Mouse (Mus musculus): ENCODE measurements around the gene Orc2. TPM values are rescaled to one million over a fixed set of nuclear protein-coding genes. Genes with fewer than 3 reads are reported as not detected.
A peak's percentile ranks its signal among the peaks of the same experiment; 100 is the strongest.

Orc2 gene
- 27.6 and 31.0 TPM in 2 replicates for polyA plus RNA-seq (2014; fragmentation: Nextera tagmentation; extraction: Ambion mirVana)

DNA sequence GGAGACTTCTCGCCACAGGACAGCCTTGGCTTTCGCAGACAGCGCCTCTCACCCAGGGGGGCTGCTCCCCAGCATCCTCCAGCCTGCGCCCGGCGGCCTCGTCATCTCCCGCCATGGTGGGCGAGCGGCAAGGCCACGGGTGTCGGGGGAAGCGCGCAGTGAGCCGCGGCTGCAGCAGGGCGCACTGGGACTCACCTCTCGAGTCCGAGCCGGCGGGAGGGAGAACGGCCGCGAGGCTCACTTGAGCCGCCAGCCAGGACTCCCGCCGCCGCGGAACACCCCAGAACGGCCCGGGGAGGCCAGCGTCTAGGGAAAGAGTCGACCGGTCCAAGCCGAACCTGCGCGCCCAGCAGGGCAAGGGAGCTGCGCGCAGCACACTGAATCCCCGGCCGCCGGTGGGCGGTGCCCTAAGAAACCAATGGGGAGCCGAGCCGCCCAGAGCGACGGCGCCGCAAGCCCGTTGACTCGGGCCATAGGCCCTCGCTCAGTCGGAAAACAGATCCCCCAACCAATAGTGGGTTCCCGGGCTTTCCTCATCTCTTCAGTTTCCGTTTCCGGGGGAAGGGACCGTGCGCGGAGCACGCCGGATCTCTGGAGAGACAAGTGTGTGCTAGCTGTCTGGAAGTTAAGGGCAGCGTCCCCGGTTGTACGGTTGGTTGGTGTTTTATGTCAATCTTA, at the start of gene Orc2:
TSS of gene Orc2 (minus strand) at position 533 of the 678 bp plus-strand sequence.
- peak; percentile 88 for DNase-seq (ENCODE audit: low spot score)
- Histone ChIP-seq H3K4me1 (replicated peaks; ENCODE audit: control insufficient read depth, insufficient read depth, low read length) (peaks cover 9% of the 10 kb centered on the region), H3K4me3 (ENCODE audit: low read depth, low read length) (peak within 1 kb of the TSS; percentile 91), H3K9ac (ENCODE audit: low read length) (peak within 1 kb of the TSS; percentile 62), H3K27me3 (replicated peaks; ENCODE audit: control insufficient read depth, insufficient read depth, low read length) (no peaks in the 10 kb centered on the region), H3K4me2 (ENCODE audit: low read length) (peak within 1 kb of the TSS; percentile 95), H3K27ac (ENCODE audit: low read depth) (peak within 1 kb of the TSS; percentile 81), H3K36me3 (ENCODE audit: control insufficient read depth, insufficient read depth, low read length) (peaks cover 14% of the 10 kb centered on the region), H3K9me3 (ENCODE audit: control insufficient read depth, low read length) (peaks cover 28% of the 10 kb centered on the region)
- WGBS = under 1% methylated on average over 64 of the region's 64 CpGs
- ATAC-seq (replicated peaks; ENCODE audit: low FRiP score, low TSS enrichment, low read depth) = peak; percentile 99

DNA sequence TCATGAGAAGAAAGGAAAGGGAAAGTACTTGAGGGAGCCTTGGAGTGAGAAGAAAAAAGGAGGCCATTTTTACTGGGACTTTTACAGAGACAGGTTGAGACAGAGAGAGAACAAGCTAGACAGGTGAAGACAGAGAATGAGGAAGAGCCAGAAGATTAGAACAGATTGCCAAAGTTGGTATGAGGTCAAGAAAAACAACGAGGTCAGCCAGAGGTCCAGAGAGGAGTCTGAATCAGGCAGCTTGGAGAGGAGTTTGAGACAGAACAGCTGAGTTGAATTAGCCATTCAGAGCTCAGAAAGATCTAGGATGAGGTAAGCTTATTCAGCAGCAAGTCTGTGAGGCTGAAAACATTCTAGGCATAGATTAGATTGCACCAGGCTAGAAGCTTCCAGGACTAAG, 36.5 kb upstream of the Orc2 start:
- WGBS = 61% methylated on average over 1 of the region's 1 CpGs
- ATAC-seq (replicated peaks; ENCODE audit: low FRiP score, low TSS enrichment, low read depth) (no peak), DNase-seq (ENCODE audit: low spot score) (no peak)
- Histone ChIP-seq H3K4me1 (replicated peaks; ENCODE audit: control insufficient read depth, insufficient read depth, low read length) (no peaks in the 10 kb centered on the region), H3K36me3 (ENCODE audit: control insufficient read depth, insufficient read depth, low read length) (peaks cover 61% of the 10 kb centered on the region), H3K9me3 (ENCODE audit: control insufficient read depth, low read length) (no peaks in the 10 kb centered on the region), H3K4me2 (ENCODE audit: low read length) (no peak overlapping the region), H3K27me3 (replicated peaks; ENCODE audit: control insufficient read depth, insufficient read depth, low read length) (no peaks in the 10 kb centered on the region), H3K27ac (ENCODE audit: low read depth) (no peak overlapping the region), H3K9ac (ENCODE audit: low read length) (no peak overlapping the region), H3K4me3 (ENCODE audit: low read depth, low read length) (no peak overlapping the region)

DNA sequence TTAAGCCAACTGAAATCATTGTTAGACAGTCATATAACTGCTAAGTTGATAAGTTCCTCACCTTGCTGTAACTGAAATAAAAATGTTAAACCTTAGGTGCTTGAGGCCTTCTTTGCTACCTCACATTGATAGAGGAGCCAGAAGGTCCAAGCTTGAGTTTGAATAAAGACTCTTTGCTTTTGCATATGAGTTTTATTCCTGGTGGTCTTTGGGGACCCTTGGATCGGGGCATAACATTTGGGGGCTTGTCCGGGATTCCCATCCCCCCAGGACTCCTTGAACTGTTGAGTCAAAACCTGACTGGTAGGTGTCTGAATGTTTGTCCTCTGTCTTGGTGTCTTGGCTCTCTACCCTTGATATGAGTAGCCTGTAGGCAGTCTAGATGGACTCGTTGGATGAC, 2.3 kb upstream of the Orc2 start:
- Histone ChIP-seq H3K9me3 (ENCODE audit: control insufficient read depth, low read length) (peaks cover 33% of the 10 kb centered on the region), H3K27ac (ENCODE audit: low read depth) (no peak overlapping the region), H3K4me3 (ENCODE audit: low read depth, low read length) (no peak overlapping the region), H3K4me2 (ENCODE audit: low read length) (no peak overlapping the region), H3K36me3 (ENCODE audit: control insufficient read depth, insufficient read depth, low read length) (no peaks in the 10 kb centered on the region), H3K4me1 (replicated peaks; ENCODE audit: control insufficient read depth, insufficient read depth, low read length) (peaks cover 9% of the 10 kb centered on the region), H3K9ac (ENCODE audit: low read length) (no peak overlapping the region), H3K27me3 (replicated peaks; ENCODE audit: control insufficient read depth, insufficient read depth, low read length) (no peaks in the 10 kb centered on the region)
- DNase-seq (ENCODE audit: low spot score) (no peak), ATAC-seq (replicated peaks; ENCODE audit: low FRiP score, low TSS enrichment, low read depth) (no peak)
- WGBS = 95% methylated on average over 3 of the region's 3 CpGs

DNA sequence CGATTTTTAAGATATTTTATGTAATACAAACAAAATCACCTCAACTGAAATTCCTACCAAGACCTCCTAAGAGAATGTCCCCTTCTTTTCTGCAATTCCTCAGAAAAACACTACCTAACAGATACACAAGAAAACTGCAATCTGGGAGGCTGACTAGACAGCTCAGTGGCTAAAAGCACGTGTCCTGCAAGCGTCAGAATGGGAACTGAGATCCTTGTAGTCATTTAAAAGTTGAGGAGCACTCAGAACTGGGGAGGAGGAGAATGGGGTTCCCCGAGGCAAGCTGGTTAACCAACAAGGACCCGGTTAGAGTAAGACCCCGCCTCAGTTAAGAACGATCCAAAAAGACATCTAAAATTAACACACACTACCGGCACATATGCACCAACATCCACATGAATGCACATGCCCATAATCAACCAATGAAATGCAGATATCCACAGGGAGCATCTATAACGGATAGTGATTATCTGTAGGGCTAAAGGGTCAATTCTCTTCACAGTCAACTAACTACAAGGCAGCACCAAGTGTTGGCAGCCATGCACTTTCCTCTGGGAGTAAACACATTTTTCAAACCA, 1.0 kb downstream of the Orc2 start:
- WGBS = 28% methylated on average over 9 of the region's 9 CpGs
- Histone ChIP-seq H3K27ac (ENCODE audit: low read depth) (no peak overlapping the region), H3K4me2 (ENCODE audit: low read length) (peak overlapping the region; percentile 95), H3K9ac (ENCODE audit: low read length) (peak overlapping the region; percentile 62), H3K4me1 (replicated peaks; ENCODE audit: control insufficient read depth, insufficient read depth, low read length) (peaks cover 9% of the 10 kb centered on the region), H3K4me3 (ENCODE audit: low read depth, low read length) (peak overlapping the region; percentile 91), H3K27me3 (replicated peaks; ENCODE audit: control insufficient read depth, insufficient read depth, low read length) (no peaks in the 10 kb centered on the region), H3K36me3 (ENCODE audit: control insufficient read depth, insufficient read depth, low read length) (peaks cover 22% of the 10 kb centered on the region), H3K9me3 (ENCODE audit: control insufficient read depth, low read length) (peaks cover 25% of the 10 kb centered on the region)
- DNase-seq (ENCODE audit: low spot score) = no peak
- 0 out of 2 replicates have a peak, but pooled peaks have one; percentile 1 for ATAC-seq (replicated peaks; ENCODE audit: low FRiP score, low TSS enrichment, low read depth)

DNA sequence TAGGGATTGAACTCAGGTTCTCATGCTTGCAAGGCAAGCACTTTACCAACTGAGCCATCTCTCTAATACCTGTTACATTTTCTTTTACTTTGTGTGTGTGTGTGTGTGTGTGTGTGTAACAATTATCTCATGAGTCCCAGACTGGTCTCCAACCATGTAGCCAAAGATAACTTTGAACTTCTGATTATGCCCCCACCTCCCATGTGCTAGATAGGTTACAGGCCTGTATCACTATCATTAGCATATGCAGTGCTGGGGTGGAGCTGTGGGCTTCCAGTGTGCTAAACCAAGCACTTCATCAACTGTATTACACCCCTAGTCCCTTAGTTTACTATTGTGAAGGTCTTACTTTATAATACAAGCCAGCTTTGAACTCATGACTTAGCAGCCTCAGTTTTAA, 1.8 kb downstream of the Orc2 start:
- Histone ChIP-seq H3K27ac (ENCODE audit: low read depth) (no peak overlapping the region), H3K4me2 (ENCODE audit: low read length) (peak overlapping the region; percentile 95; the same call in 1 of the 2 replicates), H3K27me3 (replicated peaks; ENCODE audit: control insufficient read depth, insufficient read depth, low read length) (no peaks in the 10 kb centered on the region), H3K9ac (ENCODE audit: low read length) (no peak overlapping the region), H3K4me3 (ENCODE audit: low read depth, low read length) (0 out of 2 replicates have a peak overlapping the region, but pooled peaks have one; percentile 91), H3K36me3 (ENCODE audit: control insufficient read depth, insufficient read depth, low read length) (peaks cover 28% of the 10 kb centered on the region), H3K4me1 (replicated peaks; ENCODE audit: control insufficient read depth, insufficient read depth, low read length) (peaks cover 9% of the 10 kb centered on the region), H3K9me3 (ENCODE audit: control insufficient read depth, low read length) (peaks cover 19% of the 10 kb centered on the region)
- no peak for DNase-seq (ENCODE audit: low spot score)
- ATAC-seq (replicated peaks; ENCODE audit: low FRiP score, low TSS enrichment, low read depth) = no peak

DNA sequence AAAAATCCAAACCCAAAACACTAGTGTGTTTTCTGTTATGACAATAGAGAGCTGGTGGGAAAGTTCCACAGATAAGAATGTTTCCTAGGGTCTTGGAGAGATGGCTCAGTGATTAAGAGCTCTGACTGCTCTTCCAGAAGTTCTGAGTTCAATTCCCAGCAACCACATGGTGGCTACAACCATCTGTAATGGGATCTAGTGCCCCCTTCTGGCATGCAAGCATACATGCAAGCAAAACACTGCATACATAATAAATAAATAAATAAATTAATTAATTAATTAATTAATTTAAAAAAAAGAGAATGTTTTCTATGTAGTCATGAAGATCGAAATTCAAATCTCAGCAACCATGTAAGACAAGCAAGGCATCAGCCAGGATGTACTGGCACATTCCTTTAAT, 6.2 kb downstream of the Orc2 start:
- 93% methylated on average over 1 of the region's 1 CpGs for WGBS
- ATAC-seq (replicated peaks; ENCODE audit: low FRiP score, low TSS enrichment, low read depth) (no peak), DNase-seq (ENCODE audit: low spot score) (no peak)
- Histone ChIP-seq H3K9ac (ENCODE audit: low read length) (no peak overlapping the region), H3K27me3 (replicated peaks; ENCODE audit: control insufficient read depth, insufficient read depth, low read length) (no peaks in the 10 kb centered on the region), H3K4me1 (replicated peaks; ENCODE audit: control insufficient read depth, insufficient read depth, low read length) (peaks cover 7% of the 10 kb centered on the region), H3K36me3 (ENCODE audit: control insufficient read depth, insufficient read depth, low read length) (peaks cover 70% of the 10 kb centered on the region), H3K4me2 (ENCODE audit: low read length) (no peak overlapping the region), H3K4me3 (ENCODE audit: low read depth, low read length) (no peak overlapping the region), H3K27ac (ENCODE audit: low read depth) (no peak overlapping the region), H3K9me3 (ENCODE audit: control insufficient read depth, low read length) (no peaks in the 10 kb centered on the region)

DNA sequence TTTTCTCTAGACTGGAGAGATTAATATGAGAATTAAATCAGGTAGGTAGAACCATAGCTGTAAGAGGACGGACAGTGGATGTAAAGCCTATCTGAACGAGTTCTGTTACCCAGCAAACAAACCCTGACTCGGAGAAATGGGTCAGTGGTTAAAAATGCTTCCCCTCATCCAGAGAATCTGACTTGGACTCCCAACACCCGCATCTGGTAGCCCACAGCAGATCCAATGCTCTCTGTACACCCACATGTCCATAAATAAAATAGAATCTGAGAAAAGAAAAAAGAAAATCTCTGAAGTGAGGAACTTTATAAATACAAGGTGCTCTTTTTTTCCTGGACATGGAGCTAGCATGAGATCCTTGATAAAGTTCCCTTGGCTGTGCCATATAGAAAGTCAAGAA, 7.2 kb downstream of the Orc2 start:
- DNase-seq (ENCODE audit: low spot score) = no peak
- Histone ChIP-seq H3K4me1 (replicated peaks; ENCODE audit: control insufficient read depth, insufficient read depth, low read length) (no peaks in the 10 kb centered on the region), H3K9me3 (ENCODE audit: control insufficient read depth, low read length) (no peaks in the 10 kb centered on the region), H3K4me3 (ENCODE audit: low read depth, low read length) (no peak overlapping the region), H3K9ac (ENCODE audit: low read length) (no peak overlapping the region), H3K27ac (ENCODE audit: low read depth) (no peak overlapping the region), H3K36me3 (ENCODE audit: control insufficient read depth, insufficient read depth, low read length) (peaks cover 77% of the 10 kb centered on the region), H3K27me3 (replicated peaks; ENCODE audit: control insufficient read depth, insufficient read depth, low read length) (no peaks in the 10 kb centered on the region), H3K4me2 (ENCODE audit: low read length) (no peak overlapping the region)
- 96% methylated on average over 4 of the region's 4 CpGs for WGBS
- no peak for ATAC-seq (replicated peaks; ENCODE audit: low FRiP score, low TSS enrichment, low read depth)

DNA sequence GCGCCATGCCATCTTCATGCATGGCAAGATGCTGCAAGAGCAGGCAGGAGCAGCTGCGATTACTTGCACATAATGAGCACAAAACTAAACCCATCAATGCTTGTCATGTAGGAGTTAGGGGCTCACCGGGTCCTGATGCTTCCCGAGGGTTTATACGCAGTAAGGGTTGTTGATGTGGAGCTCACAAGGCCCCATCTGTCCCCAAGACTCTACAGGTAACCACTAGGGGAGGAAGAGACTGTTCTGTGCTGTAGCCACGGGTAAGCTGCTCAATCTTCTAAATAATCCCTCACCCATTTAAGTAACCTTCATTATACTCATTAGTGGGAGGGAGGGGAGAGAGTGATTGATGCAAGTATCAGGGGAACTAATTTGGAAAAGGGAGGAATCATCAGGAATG, 9.3 kb downstream of the Orc2 start:
- H3K36me3 ChIP-seq (ENCODE audit: control insufficient read depth, insufficient read depth, low read length) = peaks cover 92% of the 10 kb centered on the region
- no peak overlapping the region for H3K4me2 ChIP-seq (ENCODE audit: low read length)
- whole genome bisulfite sequencing = 93% methylated on average over 6 of the region's 6 CpGs
- no peaks in the 10 kb centered on the region for H3K27me3 ChIP-seq (replicated peaks; ENCODE audit: control insufficient read depth, insufficient read depth, low read length)
- ATAC-seq (replicated peaks; ENCODE audit: low FRiP score, low TSS enrichment, low read depth) = no peak
- H3K9me3 ChIP-seq (ENCODE audit: control insufficient read depth, low read length) = no peaks in the 10 kb centered on the region
- no peak overlapping the region for H3K4me3 ChIP-seq (ENCODE audit: low read depth, low read length)
- H3K27ac ChIP-seq (ENCODE audit: low read depth) = no peak overlapping the region
- no peak for DNase-seq (ENCODE audit: low spot score)
- no peaks in the 10 kb centered on the region for H3K4me1 ChIP-seq (replicated peaks; ENCODE audit: control insufficient read depth, insufficient read depth, low read length)
- H3K9ac ChIP-seq (ENCODE audit: low read length) = no peak overlapping the region

DNA sequence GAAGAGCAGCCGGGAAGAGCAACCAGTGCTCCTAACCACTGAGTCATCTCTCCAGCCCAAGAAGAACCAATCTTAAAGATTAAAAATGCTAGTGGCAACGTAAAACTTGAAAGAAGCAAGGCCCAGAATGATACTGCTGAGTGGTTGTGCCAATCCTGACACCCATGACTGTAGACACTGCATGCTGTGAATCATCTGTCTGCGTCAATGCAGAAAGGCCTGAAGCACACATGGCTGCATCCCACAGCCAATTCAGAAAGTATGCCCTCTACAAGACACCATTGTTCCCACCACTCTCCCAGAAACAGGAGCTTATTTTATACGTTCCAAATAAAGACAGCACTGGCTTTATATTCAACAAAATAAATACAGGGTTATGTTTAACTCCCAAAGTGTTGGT, 22.3 kb downstream of the Orc2 start:
- DNase-seq (ENCODE audit: low spot score) = no peak

More for the DNA sequence above, 22.3 kb downstream of the Orc2 start:
- H3K9ac ChIP-seq (ENCODE audit: low read length) = no peak overlapping the region
- H3K27ac ChIP-seq (ENCODE audit: low read depth) = no peak overlapping the region
- H3K4me1 ChIP-seq (replicated peaks; ENCODE audit: control insufficient read depth, insufficient read depth, low read length) = no peaks in the 10 kb centered on the region
- H3K36me3 ChIP-seq (ENCODE audit: control insufficient read depth, insufficient read depth, low read length) = peaks cover 71% of the 10 kb centered on the region
- H3K4me3 ChIP-seq (ENCODE audit: low read depth, low read length) = no peak overlapping the region
- ATAC-seq (replicated peaks; ENCODE audit: low FRiP score, low TSS enrichment, low read depth) = no peak
- no peaks in the 10 kb centered on the region for H3K9me3 ChIP-seq (ENCODE audit: control insufficient read depth, low read length)
- no peaks in the 10 kb centered on the region for H3K27me3 ChIP-seq (replicated peaks; ENCODE audit: control insufficient read depth, insufficient read depth, low read length)
- 94% methylated on average over 4 of the region's 4 CpGs for WGBS
- H3K4me2 ChIP-seq (ENCODE audit: low read length) = no peak overlapping the region
